Mouse (Mus musculus) lung, embryonic 15.5 days (tissue): ENCODE data around the gene Mettl5. TPM values are rescaled to one million over a fixed set of nuclear protein-coding genes. Genes with fewer than 3 reads are reported as not detected.

Experiments
- ATAC-seq: fragments of 200-750 bp; cut with Nextera tagmentation; 2 replicates; pipeline ENCODE4 v1.8.0; 2017; ENCODE audit warnings: moderate number of reproducible peaks, borderline replicate concordance; ENCODE audit not compliant: low FRiP score, low TSS enrichment; ENCODE audit errors: extremely low read depth
- H3K27ac ChIP-seq: fragments of 300-500 bp; sonication (generic); 2 replicates; pipeline ENCODE4 v1.5.1; 2015; ENCODE audit warnings: moderate library complexity, mild to moderate bottlenecking, inconsistent platforms
- H3K27me3 ChIP-seq: fragments of 300-500 bp; sonication (generic); 2 replicates; pipeline ENCODE4 v1.6.1; 2015; ENCODE audit warnings: inconsistent platforms
- H3K36me3 ChIP-seq: fragments of 300-500 bp; sonication (generic); 2 replicates; pipeline ENCODE4 v1.6.1; 2015; ENCODE audit warnings: inconsistent platforms
- H3K4me1 ChIP-seq: fragments of 300-500 bp; sonication (generic); 2 replicates; pipeline ENCODE4 v1.6.1; 2015; ENCODE audit warnings: inconsistent platforms
- H3K4me2 ChIP-seq: fragments of 300-500 bp; sonication (generic); 2 replicates; pipeline ENCODE4 v1.6.1; 2015; ENCODE audit warnings: inconsistent platforms, mild to moderate bottlenecking, moderate library complexity
- H3K4me3 ChIP-seq: fragments of 300-500 bp; sonication (generic); 2 replicates; pipeline ENCODE4 v1.5.1; 2015; ENCODE audit warnings: mild to moderate bottlenecking, inconsistent platforms
- H3K9ac ChIP-seq: fragments of 300-500 bp; sonication (generic); 2 replicates; pipeline ENCODE4 v1.6.1; 2015; ENCODE audit warnings: inconsistent platforms
- H3K9me3 ChIP-seq: fragments of 300-500 bp; sonication (generic); 2 replicates; pipeline ENCODE4 v1.6.1; 2016; ENCODE audit warnings: inconsistent platforms
- WGBS: fragments of 180-500 bp; shearing (Covaris S2); methylation state at CpG from one replicate; pipeline ENCODE4 v1.1.7; 2015; 5-methylcytosine and 5-hydroxymethylcytosine counted together
- polyA plus RNA-seq: library from polyadenylated mRNA; unstranded; fragments of >200 nt; fragmentation: Nextera tagmentation; extraction: Ambion mirVana; gene quantifications from 2 replicates; pipeline ENCODE4 v1.2.1, GENCODE M21; 2015

Gene Mettl5
- polyA plus RNA-seq, 1 experiment from 2014 or later = 36.5 TPM

DNA sequence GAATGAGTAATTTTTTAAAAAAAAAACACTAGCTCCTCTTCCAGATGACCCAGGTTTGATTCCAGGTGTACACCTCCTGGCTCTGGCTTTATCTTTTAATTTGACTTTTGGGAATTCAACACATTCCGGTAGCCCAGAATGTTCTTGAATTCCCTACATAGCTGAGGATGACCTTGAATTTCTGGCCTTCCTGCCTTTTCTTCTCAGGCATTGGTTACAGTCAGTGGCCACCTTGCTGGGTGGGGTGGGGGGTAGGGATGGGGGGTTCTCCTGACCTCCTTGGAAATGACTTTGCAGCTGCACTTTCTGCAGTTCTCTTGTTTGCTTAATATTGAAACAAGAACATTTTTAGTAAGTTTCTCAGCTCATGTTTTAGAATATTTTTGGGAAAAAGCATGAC is 7.7 kb upstream of the Mettl5 start:
- H3K4me3 ChIP-seq = no peak overlapping the region
- no peak for ATAC-seq
- no peak overlapping the region for H3K9ac ChIP-seq
- no peak overlapping the region for H3K4me2 ChIP-seq
- no peak overlapping the region for H3K27ac ChIP-seq
- WGBS = 68% methylated on average over 1 of the region's 1 CpGs
- no peaks in the 10 kb centered on the region for H3K4me1 ChIP-seq
- no peaks in the 10 kb centered on the region for H3K36me3 ChIP-seq
- no peaks in the 10 kb centered on the region for H3K9me3 ChIP-seq
- no peaks in the 10 kb centered on the region for H3K27me3 ChIP-seq

DNA sequence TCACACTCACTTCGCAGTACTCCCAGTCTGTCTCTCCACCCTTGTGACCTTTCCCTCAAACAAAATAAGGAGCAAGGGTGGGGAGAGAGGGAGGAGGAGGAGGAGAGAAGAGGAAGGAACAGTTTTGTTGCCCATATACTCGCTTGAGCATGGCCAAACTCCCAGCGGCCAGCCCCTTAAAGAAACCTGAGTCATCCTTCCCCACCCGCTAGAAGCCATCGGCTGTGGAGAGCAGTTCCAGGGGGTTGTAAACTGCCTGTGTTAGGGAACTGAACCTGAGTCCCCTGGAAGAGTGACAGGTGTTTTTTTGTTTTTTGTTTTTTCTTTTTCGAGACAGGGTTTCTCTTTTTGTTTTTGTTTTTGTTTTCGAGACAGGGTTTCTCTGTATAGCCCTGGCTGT is 5.4 kb upstream of the Mettl5 start:
- Histone ChIP-seq H3K9ac (no peak overlapping the region), H3K27ac (no peak overlapping the region), H3K4me2 (no peak overlapping the region), H3K4me1 (no peaks in the 10 kb centered on the region), H3K27me3 (no peaks in the 10 kb centered on the region), H3K9me3 (no peaks in the 10 kb centered on the region), H3K36me3 (no peaks in the 10 kb centered on the region), H3K4me3 (no peak overlapping the region)
- WGBS = 56% methylated on average over 7 of the region's 7 CpGs
- ATAC-seq = no peak

- Histone ChIP-seq H3K4me2 (no peak overlapping the region), H3K9me3 (no peaks in the 10 kb centered on the region), H3K27me3 (no peaks in the 10 kb centered on the region), H3K4me3 (no peak overlapping the region), H3K4me1 (peaks cover 7% of the 10 kb centered on the region), H3K27ac (no peak overlapping the region), H3K36me3 (no peaks in the 10 kb centered on the region), H3K9ac (no peak overlapping the region)
- ATAC-seq = no peak
- 69% methylated on average over 2 of the region's 2 CpGs for WGBS
Measured at GRCm38 (mm10) chr2:69888957-69889356, 3.5 kb upstream of the Mettl5 start.

- Histone ChIP-seq H3K9me3 (no peaks in the 10 kb centered on the region), H3K4me3 (peak overlapping the region; percentile 69), H3K27ac (peak overlapping the region; percentile 71), H3K9ac (peak overlapping the region; percentile 71), H3K36me3 (no peaks in the 10 kb centered on the region), H3K27me3 (no peaks in the 10 kb centered on the region), H3K4me2 (peak overlapping the region; percentile 77), H3K4me1 (peaks cover 7% of the 10 kb centered on the region)
- no peak; the same call in 1 of the 2 replicates for ATAC-seq
- WGBS = 8% methylated on average over 12 of the region's 12 CpGs
Measured at GRCm38 (mm10) chr2:69885050-69885449, 365 bp downstream of the Mettl5 start.

DNA sequence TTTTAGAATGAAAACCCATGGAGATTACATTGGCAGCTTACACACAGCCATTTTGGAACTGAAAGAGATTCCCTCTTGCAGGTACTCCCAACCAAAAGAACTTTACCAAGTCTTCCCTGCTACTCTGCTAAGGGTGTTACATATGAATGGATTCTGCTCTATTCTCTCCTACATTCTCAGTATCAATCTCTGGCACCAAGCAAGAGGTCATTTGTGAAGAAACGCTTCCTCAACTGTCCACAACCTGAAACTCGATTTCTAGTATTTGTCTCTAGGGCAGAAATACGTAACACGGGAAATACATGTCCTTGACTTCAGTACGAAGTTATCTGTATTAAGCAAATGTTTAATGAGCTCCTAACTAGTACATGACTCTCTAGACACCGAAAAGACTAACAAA is 834 bp downstream of the Mettl5 start:
- Histone ChIP-seq H3K4me2 (peak overlapping the region; percentile 77), H3K9ac (peak overlapping the region; percentile 71), H3K27ac (no peak overlapping the region), H3K36me3 (no peaks in the 10 kb centered on the region; the same call in 1 of the 2 replicates), H3K9me3 (no peaks in the 10 kb centered on the region), H3K27me3 (no peaks in the 10 kb centered on the region), H3K4me3 (peak overlapping the region; percentile 69), H3K4me1 (peaks cover 7% of the 10 kb centered on the region)
- WGBS = 36% methylated on average over 6 of the region's 6 CpGs
- ATAC-seq = no peak

DNA sequence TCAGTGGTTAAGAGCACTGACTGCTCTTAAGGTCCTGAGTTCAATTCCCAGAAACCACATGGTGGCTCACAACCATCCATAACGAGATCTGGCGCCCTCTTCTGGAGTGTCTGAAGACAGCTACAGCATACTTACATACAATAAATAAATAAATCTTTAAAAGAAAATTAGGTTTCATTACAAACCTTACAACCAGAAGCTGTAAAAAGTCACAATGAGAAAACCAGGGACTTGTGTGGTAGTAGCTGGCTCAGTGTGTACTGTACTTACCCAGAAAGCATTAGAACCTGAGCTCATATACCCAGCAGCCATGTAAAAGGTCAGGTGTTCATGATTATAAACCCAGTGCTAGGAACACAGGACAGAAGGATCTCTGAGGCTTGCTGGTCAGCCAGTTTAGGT is 1.4 kb downstream of the Mettl5 start:
- no peak overlapping the region for H3K4me2 ChIP-seq
- H3K4me3 ChIP-seq = no peak overlapping the region
- 59% methylated on average over 2 of the region's 2 CpGs for WGBS

GRCm38 (mm10) chr2:69862117-69862657 is 23.2 kb downstream of the Mettl5 start:
- peak overlapping the region; percentile 99 for H3K4me3 ChIP-seq
- H3K9me3 ChIP-seq = no peaks in the 10 kb centered on the region
- peak overlapping the region; percentile 100 for H3K9ac ChIP-seq
- H3K4me2 ChIP-seq = peak overlapping the region; percentile 71
- H3K36me3 ChIP-seq = peaks cover 18% of the 10 kb centered on the region
- H3K4me1 ChIP-seq = peaks cover 8% of the 10 kb centered on the region
- 2% methylated on average over 13 of the region's 13 CpGs for WGBS
- ATAC-seq = no peak; the same call in 1 of the 2 replicates
- no peaks in the 10 kb centered on the region for H3K27me3 ChIP-seq
- peak overlapping the region; percentile 83; the same call in 1 of the 2 replicates for H3K27ac ChIP-seq

More for the DNA sequence above, 1.4 kb downstream of the Mettl5 start:
- no peak for ATAC-seq
- Histone ChIP-seq H3K9me3 (no peaks in the 10 kb centered on the region), H3K9ac (no peak overlapping the region), H3K27ac (no peak overlapping the region), H3K4me1 (peaks cover 7% of the 10 kb centered on the region), H3K27me3 (no peaks in the 10 kb centered on the region), H3K36me3 (peaks cover 3% of the 10 kb centered on the region; the same call in 1 of the 2 replicates)

- Histone ChIP-seq H3K9me3 (no peaks in the 10 kb centered on the region), H3K9ac (peak within 1 kb of the TSS; percentile 100), H3K4me1 (peaks cover 8% of the 10 kb centered on the region), H3K4me3 (peak within 1 kb of the TSS; percentile 99), H3K27ac (peak within 1 kb of the TSS; percentile 83), H3K36me3 (peaks cover 14% of the 10 kb centered on the region), H3K27me3 (no peaks in the 10 kb centered on the region), H3K4me2 (peak within 1 kb of the TSS; percentile 71)
- peak; percentile 98 for ATAC-seq
- under 1% methylated on average over 66 of the region's 66 CpGs for WGBS
Measured at GRCm38 (mm10) chr2:69861485-69862091, 23.8 kb downstream of the Mettl5 start, which contains the start of gene Ssb. Gene Ssb, plus strand, starts transcription at chr2:69861562.

- no peaks in the 10 kb centered on the region for H3K27me3 ChIP-seq
- ATAC-seq = peak; percentile 62
- peak overlapping the region; percentile 100 for H3K9ac ChIP-seq
- H3K9me3 ChIP-seq = no peaks in the 10 kb centered on the region
- WGBS = 8% methylated on average over 13 of the region's 13 CpGs
- H3K36me3 ChIP-seq = peaks cover 10% of the 10 kb centered on the region
- peak overlapping the region; percentile 99 for H3K4me3 ChIP-seq
- peak overlapping the region; percentile 83 for H3K27ac ChIP-seq
- peak overlapping the region; percentile 71 for H3K4me2 ChIP-seq
- H3K4me1 ChIP-seq = peaks cover 12% of the 10 kb centered on the region
Measured at GRCm38 (mm10) chr2:69860972-69861452, 24.4 kb downstream of the Mettl5 start.

DNA sequence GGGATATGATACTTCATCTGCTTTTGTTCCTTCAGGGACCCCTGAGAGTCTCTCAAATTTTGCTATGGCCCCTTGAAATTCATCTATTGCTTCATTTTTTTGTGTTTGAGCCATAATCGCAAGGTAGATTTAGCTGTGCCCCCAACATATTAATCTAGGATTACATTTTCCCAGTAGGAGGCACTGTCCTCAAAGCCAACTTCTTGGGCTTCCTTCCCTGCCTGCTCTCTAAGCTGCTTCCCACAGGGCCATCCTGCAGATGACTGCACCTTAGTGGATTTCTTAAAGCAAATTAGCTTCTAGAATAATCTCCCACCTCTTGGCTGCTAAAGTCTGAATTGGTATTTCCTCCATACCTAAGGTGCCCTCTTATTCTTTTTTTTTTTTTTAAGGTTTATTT is 27.5 kb downstream of the Mettl5 start:
- H3K36me3 ChIP-seq = no peaks in the 10 kb centered on the region
- no peak overlapping the region for H3K9ac ChIP-seq
- WGBS = 75% methylated on average over 1 of the region's 1 CpGs
- H3K4me3 ChIP-seq = no peak overlapping the region
- no peak overlapping the region for H3K4me2 ChIP-seq
- no peaks in the 10 kb centered on the region for H3K9me3 ChIP-seq
- no peak overlapping the region for H3K27ac ChIP-seq
- no peak for ATAC-seq
- H3K4me1 ChIP-seq = peaks cover 9% of the 10 kb centered on the region
- no peaks in the 10 kb centered on the region for H3K27me3 ChIP-seq

DNA sequence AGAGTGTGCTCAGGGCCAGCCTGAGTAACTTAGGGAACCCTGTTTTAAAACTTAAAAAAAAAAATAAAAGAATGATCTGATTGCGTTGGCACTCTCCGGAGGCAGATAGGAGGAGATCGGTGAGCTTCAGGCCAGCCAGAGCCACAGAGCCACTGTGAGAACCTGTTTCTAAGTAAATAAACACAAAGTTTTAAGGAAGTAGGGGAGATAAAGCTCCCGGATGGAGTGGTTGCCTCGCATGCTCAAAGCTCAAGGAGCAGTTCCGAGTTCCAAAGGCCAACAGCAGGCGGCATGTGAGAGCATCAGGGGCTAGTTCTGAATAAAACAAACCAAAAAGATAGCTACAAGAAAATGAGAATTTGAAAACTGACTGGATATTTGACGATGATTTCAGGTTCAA is 29.0 kb downstream of the Mettl5 start:
- Histone ChIP-seq H3K27ac (no peak overlapping the region), H3K4me1 (0 out of 2 replicates have a peak, but pooled peaks cover 4% of the 10 kb centered on the region), H3K27me3 (no peaks in the 10 kb centered on the region), H3K4me2 (no peak overlapping the region), H3K4me3 (no peak overlapping the region), H3K9me3 (no peaks in the 10 kb centered on the region), H3K36me3 (no peaks in the 10 kb centered on the region), H3K9ac (no peak overlapping the region)
- 12% methylated on average over 8 of the region's 8 CpGs for WGBS
- ATAC-seq = no peak

DNA sequence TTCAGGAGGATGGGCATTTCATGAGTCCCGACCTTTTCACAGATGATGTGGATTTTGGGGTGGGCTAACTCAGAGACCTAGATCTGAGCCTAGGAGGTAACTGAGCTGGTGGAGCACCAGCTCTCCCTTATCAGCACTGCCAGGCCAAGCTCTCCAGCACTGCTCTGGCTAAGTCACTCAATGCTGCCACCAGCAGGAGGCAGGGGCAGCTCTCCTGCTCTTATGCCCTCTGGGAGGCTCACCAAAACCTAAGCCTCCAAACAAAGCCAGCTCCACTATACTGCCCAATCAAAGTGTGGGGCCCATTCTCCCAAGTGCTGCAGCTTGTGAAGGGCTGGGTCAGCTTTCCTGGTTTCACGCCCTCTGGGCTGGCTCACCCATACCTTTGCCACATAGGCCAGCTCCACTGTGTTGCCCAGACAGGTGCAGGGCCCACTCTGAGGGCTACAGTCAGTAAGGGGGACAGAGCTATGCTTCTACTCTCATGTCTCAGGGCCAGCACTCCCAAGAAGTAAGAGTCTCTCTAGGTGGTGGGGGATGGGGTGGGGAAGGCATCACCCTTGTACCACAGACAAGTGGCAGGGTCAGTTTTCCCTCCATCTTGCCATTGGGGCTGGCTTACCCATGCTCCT is 33.9 kb downstream of the Mettl5 start:
- WGBS = 64% methylated on average over 2 of the region's 2 CpGs
- no peak overlapping the region for H3K9ac ChIP-seq
- H3K9me3 ChIP-seq = no peaks in the 10 kb centered on the region
- ATAC-seq = no peak
- H3K27me3 ChIP-seq = no peaks in the 10 kb centered on the region
- no peak overlapping the region for H3K27ac ChIP-seq
- peaks cover 14% of the 10 kb centered on the region; the same call in 1 of the 2 replicates for H3K4me1 ChIP-seq
- no peak overlapping the region for H3K4me3 ChIP-seq
- no peak overlapping the region for H3K4me2 ChIP-seq
- no peaks in the 10 kb centered on the region for H3K36me3 ChIP-seq
